Mouse (Mus musculus) right cerebral cortex, postnatal 4 days (tissue): ENCODE data around the gene Tmem167b.
A peak's percentile ranks its signal among the peaks of the same experiment; 100 is the strongest.

ENCODE experiments used
- DNase-seq: peaks from one replicate; pipeline ENCODE4 v3.0.0-alpha.2; 2022

The Tmem167b gene

GRCm38 (mm10) chr3:108536517-108537260 is 25.6 kb downstream of the Tmem167b start, which contains the start of gene 5330417C22Rik:
5330417C22Rik (minus strand) TSS chr3:108536536.
- DNase-seq: peak; percentile 74

- no peak for DNase-seq
Measured at GRCm38 (mm10) chr3:108535896-108536516, 26.3 kb downstream of the Tmem167b start.

GRCm38 (mm10) chr3:108533951-108534350 is 28.3 kb downstream of the Tmem167b start, which contains the start of gene 1700013F07Rik:
1700013F07Rik (plus strand) TSS chr3:108534150.
- DNase-seq: no peak

- DNase-seq: peak; percentile 11
Measured at GRCm38 (mm10) chr3:108533114-108533885, 29.0 kb downstream of the Tmem167b start.

- DNase-seq: no peak
Measured at GRCm38 (mm10) chr3:108528489-108528888, 33.8 kb downstream of the Tmem167b start.

GRCm38 (mm10) chr3:108523415-108523814 is 38.9 kb downstream of the Tmem167b start:
- no peak for DNase-seq

GRCm38 (mm10) chr3:108518276-108518675 is 44.0 kb downstream of the Tmem167b start:
- DNase-seq: no peak

GRCm38 (mm10) chr3:108513465-108513864 is 48.8 kb downstream of the Tmem167b start:
- no peak for DNase-seq

GRCm38 (mm10) chr3:108510716-108511483 is 51.4 kb downstream of the Tmem167b start:
- peak; percentile 43 for DNase-seq

- no peak for DNase-seq
Measured at GRCm38 (mm10) chr3:108510156-108510555, 52.1 kb downstream of the Tmem167b start.

- DNase-seq: no peak
Measured at GRCm38 (mm10) chr3:108508745-108509474, 53.4 kb downstream of the Tmem167b start.
